In the genomic region with DNA sequence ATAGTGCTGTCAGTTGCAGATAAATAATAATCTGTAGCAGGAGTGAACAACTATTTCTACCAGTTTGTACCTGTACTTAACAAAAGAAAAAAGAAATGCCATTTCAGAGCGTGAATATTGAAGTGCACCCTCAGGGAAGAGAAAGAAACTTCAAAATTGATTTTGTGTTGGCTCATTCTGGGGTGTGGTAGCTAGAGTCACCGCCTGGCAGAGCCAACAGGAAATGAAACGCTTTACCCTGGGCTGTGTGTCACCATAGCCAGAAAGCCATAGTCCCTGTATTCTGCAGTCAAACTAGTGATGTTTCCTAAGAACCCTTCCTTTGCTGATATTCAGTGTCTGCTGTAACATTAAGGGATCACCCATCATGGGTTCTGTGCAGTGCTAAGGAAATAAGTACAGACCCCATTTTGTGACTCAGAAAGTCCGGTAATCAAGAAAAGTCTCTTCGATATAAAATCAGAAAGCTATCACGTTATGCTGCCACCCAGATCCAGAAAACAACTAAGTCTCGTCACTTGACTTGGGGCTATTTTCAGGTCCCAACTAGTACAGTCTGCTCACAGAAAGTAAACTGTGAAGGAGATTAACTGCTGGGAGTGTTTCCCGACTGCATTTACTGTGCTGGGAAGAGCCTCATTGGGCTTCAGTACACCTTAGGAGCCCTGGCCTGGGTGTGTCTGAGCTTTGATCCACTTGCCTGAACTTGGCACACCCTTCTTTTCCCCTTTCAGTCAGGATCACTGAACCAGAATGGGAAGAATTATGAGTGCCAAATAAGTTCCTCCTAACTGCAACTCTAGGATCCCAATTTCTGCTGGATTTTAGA, we compare ENCODE assay signal across 11 mouse cellular contexts.
DNase-seq lines count a peak whose midpoint lies in the region; ATAC-seq and TF ChIP-seq lines count a peak whose summit lies in the region.
"Had no signal": no experiment of that assay in that cellular context is flagged by ENCODE, and none has a peak within 500 bp of the region (broad histone marks: within the 10 kb centered on the region; RNA-seq: fewer than 3 reads in every experiment).

No protein-coding gene starts in this region.

- ATAC-seq in kidney, embryonic 15.5 days (replicated peaks; ENCODE audit: low FRiP score): peak; percentile 72
- peak; percentile 30; the same call in 1 of the 2 replicates for ATAC-seq in embryonic facial prominence, embryonic 14.5 days (ENCODE audit: low read depth)
- ATAC-seq in intestine, postnatal 0 days: peak; percentile 94
- no peak for ATAC-seq in erythroid progenitor cell, adult 5-6 weeks (replicated peaks; ENCODE audit: low FRiP score, poor library complexity, severe bottlenecking)

- H3K4me2 ChIP-seq in kidney, embryonic 15.5 days: no peak overlapping the region
- no peak overlapping the region for H3K4me2 ChIP-seq in embryonic facial prominence, embryonic 14.5 days (ENCODE audit: low read depth, low read length)
- H3K4me2 ChIP-seq in intestine, postnatal 0 days (replicated peaks; ENCODE audit: low read depth): no peak overlapping the region

- no peak for TF ChIP-seq POLR2A in small intestine, adult 2 months (IDR thresholded peaks at IDR 0.05; ENCODE audit: low read depth, low read length)
- TF ChIP-seq POLR2A in cerebellum, adult 2 months (IDR thresholded peaks at IDR 0.05; ENCODE audit: borderline replicate concordance, insufficient read depth, low read length): no peak

- H3K27me3 ChIP-seq in kidney, embryonic 15.5 days: no peaks in the 10 kb centered on the region
- H3K27me3 ChIP-seq in embryonic facial prominence, embryonic 14.5 days (replicated peaks; ENCODE audit: control insufficient read depth, insufficient read depth, low read length): no peaks in the 10 kb centered on the region
- H3K27me3 ChIP-seq in intestine, postnatal 0 days (replicated peaks; ENCODE audit: control insufficient read depth, insufficient read depth, low read length): no peaks in the 10 kb centered on the region
- H3K27me3 ChIP-seq in small intestine, adult 2 months (ENCODE audit: control insufficient read depth, insufficient read depth, low read length): no peaks in the 10 kb centered on the region
- H3K27me3 ChIP-seq in cerebellum, adult 2 months (ENCODE audit: control insufficient read depth, insufficient read depth, low read length): no peaks in the 10 kb centered on the region
- H3K27me3 ChIP-seq: CH12.LX had no signal

- no peaks in the 10 kb centered on the region for H3K9me3 ChIP-seq in kidney, embryonic 15.5 days (replicated peaks)
- H3K9me3 ChIP-seq in embryonic facial prominence, embryonic 14.5 days (ENCODE audit: control insufficient read depth, low read length): no peaks in the 10 kb centered on the region
- no peaks in the 10 kb centered on the region for H3K9me3 ChIP-seq in intestine, postnatal 0 days (ENCODE audit: control insufficient read depth)

- DNase-seq in kidney, postnatal 10 days: no peak
- DNase-seq in embryonic facial prominence, embryonic 14.5 days (ENCODE audit: low spot score): peak; percentile 48
- DNase-seq in cerebellum, adult 2 months: no peak
- DNase-seq: heart, postnatal 4 days had no signal

- 0 out of 2 replicates have a peak, but pooled peaks cover 3% of the 10 kb centered on the region for H3K36me3 ChIP-seq in kidney, embryonic 15.5 days
- no peaks in the 10 kb centered on the region for H3K36me3 ChIP-seq in embryonic facial prominence, embryonic 14.5 days (ENCODE audit: control insufficient read depth, insufficient read depth, low read length)
- no peaks in the 10 kb centered on the region for H3K36me3 ChIP-seq in intestine, postnatal 0 days (ENCODE audit: control insufficient read depth, insufficient read depth)
- peaks cover 14% of the 10 kb centered on the region for H3K36me3 ChIP-seq in small intestine, adult 2 months (ENCODE audit: control insufficient read depth, insufficient read depth, low read length)

- H3K4me3 ChIP-seq in kidney, embryonic 15.5 days (replicated peaks): no peak overlapping the region
- no peak overlapping the region for H3K4me3 ChIP-seq in embryonic facial prominence, embryonic 14.5 days (ENCODE audit: low read depth, low read length)
- no peak overlapping the region for H3K4me3 ChIP-seq in intestine, postnatal 0 days (ENCODE audit: low read depth, low read length)
- no peak overlapping the region for H3K4me3 ChIP-seq in small intestine, adult 2 months (ENCODE audit: low read depth, low read length)
- H3K4me3 ChIP-seq in cerebellum, adult 2 months (replicated peaks; ENCODE audit: insufficient read depth, low read depth, low read length): no peak overlapping the region

- no peak overlapping the region for H3K9ac ChIP-seq in kidney, embryonic 15.5 days
- no peak overlapping the region for H3K9ac ChIP-seq in embryonic facial prominence, embryonic 14.5 days (ENCODE audit: low read depth, low read length)
- no peak overlapping the region; the same call in 1 of the 2 replicates for H3K9ac ChIP-seq in intestine, postnatal 0 days (ENCODE audit: low read depth, low read length)
- H3K9ac ChIP-seq: liver, embryonic 14.5 days had no signal

- peaks cover 5% of the 10 kb centered on the region for H3K4me1 ChIP-seq in kidney, embryonic 15.5 days
- no peaks in the 10 kb centered on the region for H3K4me1 ChIP-seq in embryonic facial prominence, embryonic 14.5 days (ENCODE audit: control insufficient read depth, insufficient read depth, low read length)
- no peaks in the 10 kb centered on the region for H3K4me1 ChIP-seq in intestine, postnatal 0 days (replicated peaks; ENCODE audit: control insufficient read depth, insufficient read depth, low read length)
- H3K4me1 ChIP-seq in small intestine, adult 2 months (ENCODE audit: control insufficient read depth, insufficient read depth, insufficient read length, low read length): peaks cover 16% of the 10 kb centered on the region
- no peaks in the 10 kb centered on the region for H3K4me1 ChIP-seq in cerebellum, adult 2 months (ENCODE audit: control insufficient read depth, insufficient read depth, low read length)

- H3K27ac ChIP-seq in kidney, embryonic 15.5 days: 0 out of 2 replicates have a peak overlapping the region, but pooled peaks have one; percentile 13
- no peak overlapping the region for H3K27ac ChIP-seq in embryonic facial prominence, embryonic 14.5 days (replicated peaks; ENCODE audit: low read depth, low read length)
- H3K27ac ChIP-seq in intestine, postnatal 0 days (ENCODE audit: low read depth, low read length): peak overlapping the region; percentile 70
- peak overlapping the region; percentile 96 for H3K27ac ChIP-seq in small intestine, adult 2 months (ENCODE audit: insufficient read depth, low read depth, low read length)
- H3K27ac ChIP-seq in cerebellum, adult 2 months (ENCODE audit: insufficient read depth, low read length): no peak overlapping the region
- H3K27ac ChIP-seq: liver, embryonic 14.5 days; macrophage had no signal

- 67% methylated on average over 8 of the region's 8 CpGs for WGBS in kidney, embryonic 15.5 days
- 71% methylated on average over 8 of the region's 8 CpGs for WGBS in embryonic facial prominence, embryonic 14.5 days
- WGBS in intestine, postnatal 0 days: 46% methylated on average over 8 of the region's 8 CpGs
- 27% methylated on average over 8 of the region's 8 CpGs for WGBS in small intestine, adult 2 months
- 87% methylated on average over 8 of the region's 8 CpGs for WGBS in cerebellum, adult 2 months

- no peak for TF ChIP-seq CTCF in intestine, postnatal 0 days (IDR thresholded peaks at IDR 0.05; ENCODE audit: low read depth)
- no peak for TF ChIP-seq CTCF in small intestine, adult 2 months (IDR thresholded peaks at IDR 0.05; ENCODE audit: extremely low read depth, insufficient read length, insufficient replicate concordance, low read depth, low read length)
- TF ChIP-seq CTCF in cerebellum, adult 2 months (IDR thresholded peaks at IDR 0.05; ENCODE audit: borderline replicate concordance, insufficient read depth, low read depth, low read length): no peak

Comparison
In these comparisons a context has a peak if more than half of its experiments do, and no peak if none do; other contexts are left out.
1. H3K27ac ChIP-seq: peak in kidney, embryonic 15.5 days (single experiment), intestine, postnatal 0 days (single experiment) and small intestine, adult 2 months (single experiment); none in embryonic facial prominence, embryonic 14.5 days (single experiment) and cerebellum, adult 2 months (single experiment).